Comparison of ENCODE assay signal across 24 mouse cellular contexts in genomic region chr4:76313749-76314148, GRCm38 (mm10).
A peak's percentile ranks its signal among the peaks of the same experiment; 100 is the strongest.
DNase-seq lines count a peak whose midpoint lies in the region; ATAC-seq lines count a peak whose summit lies in the region.
"Had no signal": no experiment of that assay in that cellular context is flagged by ENCODE, and none has a peak within 500 bp of the region (broad histone marks: within the 10 kb centered on the region; RNA-seq: fewer than 3 reads in every experiment).

No protein-coding gene starts in this region.

- H3K9me3 ChIP-seq in forebrain, embryonic 15.5 days, result no peaks in the 10 kb centered on the region
- H3K9me3 ChIP-seq in forebrain, embryonic 14.5 days (replicated peaks; ENCODE audit: control insufficient read depth, low read length), result no peaks in the 10 kb centered on the region
- no peaks in the 10 kb centered on the region for H3K9me3 ChIP-seq in neural tube, embryonic 12.5 days
- H3K9me3 ChIP-seq in neural tube, embryonic 13.5 days, result no peaks in the 10 kb centered on the region
- H3K9me3 ChIP-seq: embryonic facial prominence, embryonic 15.5 days; limb, embryonic 13.5 days; liver, embryonic 13.5 days had no signal

- 70% methylated on average over 3 of the region's 3 CpGs for WGBS in forebrain, embryonic 15.5 days
- 68% methylated on average over 3 of the region's 3 CpGs for WGBS in forebrain, embryonic 14.5 days
- 71% methylated on average over 3 of the region's 3 CpGs for WGBS in neural tube, embryonic 12.5 days
- 59% methylated on average over 3 of the region's 3 CpGs for WGBS in neural tube, embryonic 13.5 days

- H3K4me2 ChIP-seq in forebrain, embryonic 15.5 days (replicated peaks), result no peak overlapping the region
- H3K4me2 ChIP-seq in forebrain, embryonic 14.5 days (ENCODE audit: low read length), result no peak overlapping the region
- no peak overlapping the region for H3K4me2 ChIP-seq in neural tube, embryonic 12.5 days (replicated peaks)
- no peak overlapping the region for H3K4me2 ChIP-seq in neural tube, embryonic 13.5 days
- H3K4me2 ChIP-seq: embryonic facial prominence, embryonic 15.5 days; heart, embryonic 11.5 days; limb, embryonic 13.5 days; liver, embryonic 13.5 days; lung, embryonic 14.5 days had no signal

- no peaks in the 10 kb centered on the region for H3K4me1 ChIP-seq in forebrain, embryonic 15.5 days
- no peaks in the 10 kb centered on the region for H3K4me1 ChIP-seq in forebrain, embryonic 14.5 days (ENCODE audit: control insufficient read depth, insufficient read depth, low read length)
- peaks cover 15% of the 10 kb centered on the region; the same call in 1 of the 2 replicates for H3K4me1 ChIP-seq in neural tube, embryonic 12.5 days
- H3K4me1 ChIP-seq in neural tube, embryonic 13.5 days (replicated peaks), result peaks cover 30% of the 10 kb centered on the region
- H3K4me1 ChIP-seq: embryonic facial prominence, embryonic 15.5 days; liver, embryonic 13.5 days had no signal

- H3K4me3 ChIP-seq in forebrain, embryonic 15.5 days, result no peak overlapping the region
- H3K4me3 ChIP-seq in forebrain, embryonic 14.5 days (ENCODE audit: low read depth, low read length), result no peak overlapping the region
- no peak overlapping the region for H3K4me3 ChIP-seq in neural tube, embryonic 12.5 days
- no peak overlapping the region for H3K4me3 ChIP-seq in neural tube, embryonic 13.5 days
- H3K4me3 ChIP-seq: embryonic facial prominence, embryonic 15.5 days; limb, embryonic 13.5 days; liver, embryonic 13.5 days had no signal

- no peaks in the 10 kb centered on the region for H3K27me3 ChIP-seq in forebrain, embryonic 15.5 days
- no peaks in the 10 kb centered on the region for H3K27me3 ChIP-seq in forebrain, embryonic 14.5 days (replicated peaks; ENCODE audit: control insufficient read depth, insufficient read depth, low read length)
- no peaks in the 10 kb centered on the region for H3K27me3 ChIP-seq in neural tube, embryonic 12.5 days (replicated peaks)
- H3K27me3 ChIP-seq in neural tube, embryonic 13.5 days, result no peaks in the 10 kb centered on the region
- H3K27me3 ChIP-seq: embryonic facial prominence, embryonic 15.5 days; limb, embryonic 13.5 days; liver, embryonic 13.5 days had no signal

- H3K9ac ChIP-seq in forebrain, embryonic 15.5 days (replicated peaks), result no peak overlapping the region
- no peak overlapping the region for H3K9ac ChIP-seq in forebrain, embryonic 14.5 days (ENCODE audit: low read length)
- H3K9ac ChIP-seq in neural tube, embryonic 12.5 days, result no peak overlapping the region
- no peak overlapping the region for H3K9ac ChIP-seq in neural tube, embryonic 13.5 days
- H3K9ac ChIP-seq: embryonic facial prominence, embryonic 15.5 days; limb, embryonic 13.5 days; liver, embryonic 13.5 days; lung, embryonic 14.5 days had no signal

- H3K36me3 ChIP-seq in forebrain, embryonic 15.5 days, result no peaks in the 10 kb centered on the region
- H3K36me3 ChIP-seq in forebrain, embryonic 14.5 days (ENCODE audit: control insufficient read depth, insufficient read depth, low read length), result no peaks in the 10 kb centered on the region
- no peaks in the 10 kb centered on the region; the same call in 1 of the 2 replicates for H3K36me3 ChIP-seq in neural tube, embryonic 12.5 days
- no peaks in the 10 kb centered on the region for H3K36me3 ChIP-seq in neural tube, embryonic 13.5 days
- H3K36me3 ChIP-seq: liver, embryonic 13.5 days had no signal

- ATAC-seq in forebrain, embryonic 15.5 days (replicated peaks), result 0 out of 2 replicates have a peak, but pooled peaks have one; percentile 58
- ATAC-seq in forebrain, embryonic 14.5 days, result no peak
- no peak for ATAC-seq in neural tube, embryonic 12.5 days (ENCODE audit: low FRiP score, low read depth)
- ATAC-seq in neural tube, embryonic 13.5 days (ENCODE audit: low read depth), result peak; percentile 55; the same call in 1 of the 2 replicates
- ATAC-seq: CD4-positive, CD25-positive, alpha-beta regulatory T cell, adult 4 months had no signal

- no peak overlapping the region for H3K27ac ChIP-seq in forebrain, embryonic 15.5 days (replicated peaks)
- H3K27ac ChIP-seq in forebrain, embryonic 14.5 days (ENCODE audit: low read depth, low read length), result no peak overlapping the region
- H3K27ac ChIP-seq in neural tube, embryonic 12.5 days, result 0 out of 2 replicates have a peak overlapping the region, but pooled peaks have one; percentile 8
- peak overlapping the region; percentile 64 for H3K27ac ChIP-seq in neural tube, embryonic 13.5 days (replicated peaks)
- H3K27ac ChIP-seq: embryonic facial prominence, embryonic 15.5 days; limb, embryonic 13.5 days; liver, embryonic 13.5 days had no signal

- DNase-seq in forebrain, embryonic 14.5 days (ENCODE audit: low spot score), result no peak
- no peak for DNase-seq in neural tube, embryonic 10.5 days (ENCODE audit: extremely low spot score, low spot score)
- DNase-seq in layer of hippocampus, adult 18-20 months (ENCODE audit: low spot score in 2 of 2), result no peak
- DNase-seq in left cerebral cortex, adult 18-20 months (ENCODE audit: low spot score in 2 of 2), result no peak
- DNase-seq in layer of hippocampus, postnatal 14 days (ENCODE audit: low spot score in 2 of 2), result no peak
- DNase-seq: adrenal gland, postnatal 25 days; cerebellum, adult 18-20 months; cerebellum, postnatal 36 days; heart, postnatal 10 days; kidney, adult 2 months; kidney, postnatal 25 days; layer of hippocampus, adult 9-11 months; liver, embryonic 13.5 days; lung, embryonic 14.5 days; lung, postnatal 4 days; right cerebral cortex, adult 18-20 months; thymus, postnatal 14 days had no signal

Comparison
In these comparisons a context has a peak if more than half of its experiments do, and no peak if none do; other contexts are left out.
1. ATAC-seq: peak in forebrain, embryonic 15.5 days (single experiment) and neural tube, embryonic 13.5 days (single experiment); none in forebrain, embryonic 14.5 days (single experiment) and neural tube, embryonic 12.5 days (single experiment).
2. H3K27ac ChIP-seq: peak in neural tube, embryonic 12.5 days (single experiment) and neural tube, embryonic 13.5 days (single experiment); none in forebrain, embryonic 15.5 days (single experiment) and forebrain, embryonic 14.5 days (single experiment).